Mouse (Mus musculus): ENCODE data around the gene Cope.

GRCm38 (mm10) chr8:70282603-70283135 is 19.6 kb upstream of the Cope start, which contains the start of gene Homer3:
- TF ChIP-seq POLR2A (IDR thresholded peaks at IDR 0.05; ENCODE audit: borderline replicate concordance, extremely low read depth, insufficient read depth, insufficient read length, poor library complexity, severe bottlenecking) (peak; percentile 96), CTCF (IDR thresholded peaks at IDR 0.05; ENCODE audit: borderline replicate concordance, extremely low read depth, insufficient read depth, insufficient read length) (peak; percentile 82)

Measured in brain, embryonic 14.5 days (tissue).